Mouse (Mus musculus) G1E (cell line): ENCODE data around the gene Gm4981. TPM values are rescaled to one million over a fixed set of nuclear protein-coding genes. Genes with fewer than 3 reads are reported as not detected.

Experiments
- ATAC-seq: 2 replicates; pipeline ENCODE4 v1.8.0; 2016; ENCODE audit warnings: mild to moderate bottlenecking; ENCODE audit not compliant: insufficient number of reproducible peaks, poor library complexity, low FRiP score, severe bottlenecking; ENCODE audit errors: extremely low read depth
- DNase-seq: peaks from one replicate; pipeline ENCODE4 v3.0.0; 2012; ENCODE audit warnings: low spot score
- H3K27me3 ChIP-seq: 2 replicates; pipeline ENCODE4 v1.6.1; 2012; ENCODE audit warnings: mild to moderate bottlenecking, low read length, inconsistent platforms; ENCODE audit not compliant: insufficient read depth
- H3K36me3 ChIP-seq: replicated peaks from 2 replicates; pipeline ENCODE3; 2012; ENCODE audit warnings: mild to moderate bottlenecking, inconsistent platforms
- H3K4me1 ChIP-seq: 2 replicates; pipeline ENCODE4 v1.6.1; 2012; ENCODE audit warnings: low read depth, low read length, inconsistent platforms, mixed read lengths; ENCODE audit not compliant: insufficient read depth
- H3K4me3 ChIP-seq: 2 replicates; pipeline ENCODE4 v1.5.1; 2012; ENCODE audit warnings: low read depth, mild to moderate bottlenecking, inconsistent platforms, low read length, moderate library complexity, mixed read lengths
- H3K9me3 ChIP-seq: replicated peaks from 2 replicates; pipeline ENCODE4 v1.6.1; 2012; ENCODE audit warnings: inconsistent platforms
- CTCF ChIP-seq: IDR thresholded peaks from 2 replicates; pipeline ENCODE4 v1.5.1; 2012; ENCODE audit warnings: low read depth, low read length, inconsistent platforms, mixed read lengths
- GATA1 ChIP-seq: IDR thresholded peaks from 2 replicates; pipeline ENCODE4 v1.6.1; 2012; ENCODE audit warnings: borderline replicate concordance, low read length, inconsistent platforms, mixed read lengths
- GATA2 ChIP-seq: IDR thresholded peaks from 2 replicates; pipeline ENCODE4 v1.6.1; 2012; ENCODE audit warnings: low read depth, low read length, inconsistent platforms, borderline replicate concordance
- POLR2AphosphoS5 ChIP-seq: IDR thresholded peaks from 2 replicates; pipeline ENCODE4 v1.6.1; 2012; ENCODE audit warnings: low read depth, low read length, inconsistent platforms; ENCODE audit not compliant: insufficient replicate concordance
- TAL1 ChIP-seq: conservative IDR thresholded peaks from 2 replicates; pipeline ENCODE4 v1.6.1; 2012; ENCODE audit warnings: low read depth, low read length, inconsistent platforms, mixed read lengths
- polyA plus RNA-seq: library from polyadenylated mRNA; stranded (reverse); fragments of >175 nt; gene quantifications from 2 replicates; pipeline ENCODE4 v1.2.3, GENCODE M21; 2012
- total RNA-seq, 2 experiments: library from RNA; stranded (forward) in 1 of 2; stranded (reverse) in 1 of 2; fragments of 200-1000 nt in 1 of 2; fragments of >200 nt in 1 of 2; fragmentation: Nextera tagmentation in 1 of 2; gene quantifications; 2 replicates each; pipeline ENCODE4 v1.2.3; 2014 to 2017

The Gm4981 gene
- total and polyA plus RNA-seq, 3 experiments: not detected

DNA sequence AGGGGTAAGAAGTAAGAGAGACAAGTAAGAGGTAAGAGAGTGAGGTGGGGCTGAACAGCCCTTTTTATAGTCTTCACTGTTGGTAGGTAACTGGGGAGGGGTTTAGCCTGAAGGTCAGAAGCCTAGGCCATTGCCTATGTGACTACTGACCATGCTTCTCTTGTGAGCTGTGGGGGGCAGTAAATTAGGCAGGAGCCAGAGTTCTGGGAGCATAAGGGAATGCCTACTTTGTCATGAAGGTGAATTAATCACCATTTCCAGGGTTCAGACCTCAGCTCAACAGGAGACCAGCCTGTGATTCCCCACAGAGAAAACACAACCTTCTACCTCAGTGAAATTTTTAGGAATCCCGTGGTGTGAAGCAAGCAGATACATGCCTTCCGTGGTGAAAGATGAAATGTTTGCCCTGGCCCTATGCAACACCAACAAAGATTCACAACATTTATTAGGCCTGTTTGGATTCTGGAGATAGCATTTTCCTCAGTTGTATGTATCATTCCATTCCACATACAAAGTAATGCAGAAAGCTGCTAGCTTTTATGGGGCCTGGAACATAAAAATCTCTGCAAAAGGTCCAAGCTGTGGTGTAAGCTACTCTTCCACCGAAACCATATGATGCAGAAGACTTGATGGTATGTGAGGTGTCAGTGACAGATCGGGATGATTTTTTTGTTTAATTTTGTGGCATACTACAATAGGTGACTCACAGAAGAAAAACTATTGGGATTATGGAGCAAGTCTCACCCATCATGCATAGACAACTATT lies 29.7 kb downstream of the Gm4981 start:
- H3K9me3 ChIP-seq: no peaks in the 10 kb centered on the region
- no peaks in the 10 kb centered on the region for H3K27me3 ChIP-seq
- ATAC-seq: no peak
- no peaks in the 10 kb centered on the region for H3K36me3 ChIP-seq
- no peak overlapping the region for H3K4me3 ChIP-seq
- TF ChIP-seq POLR2AphosphoS5: no peak
- no peak for TF ChIP-seq GATA1
- TF ChIP-seq TAL1: no peak
- no peak for TF ChIP-seq GATA2
- no peak for TF ChIP-seq CTCF
- H3K4me1 ChIP-seq: no peaks in the 10 kb centered on the region
- DNase-seq: no peak

DNA sequence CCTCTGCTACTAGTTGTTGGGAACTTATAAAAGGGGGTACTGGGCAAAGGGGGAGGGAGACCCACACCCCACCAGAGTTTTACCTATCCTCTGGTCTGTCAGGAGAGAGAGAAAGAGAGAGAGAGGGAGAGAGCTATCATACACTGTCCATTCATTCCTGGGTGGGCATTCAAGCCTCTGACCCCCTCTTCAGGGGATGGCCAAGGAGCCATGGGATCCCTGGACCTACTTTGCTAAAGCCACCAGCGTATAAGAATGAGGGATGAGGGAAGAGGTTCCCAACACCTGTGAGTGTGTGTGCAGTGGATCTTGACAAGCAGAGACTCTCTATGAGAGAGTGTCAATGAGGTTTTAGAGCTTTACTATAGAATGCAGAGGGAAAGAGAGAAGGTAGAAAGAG lies 30.5 kb downstream of the Gm4981 start:
- H3K4me1 ChIP-seq: no peaks in the 10 kb centered on the region
- H3K36me3 ChIP-seq: no peaks in the 10 kb centered on the region
- H3K4me3 ChIP-seq: no peak overlapping the region
- no peak for DNase-seq
- H3K9me3 ChIP-seq: no peaks in the 10 kb centered on the region
- TF ChIP-seq POLR2AphosphoS5: no peak
- ATAC-seq: no peak
- no peaks in the 10 kb centered on the region for H3K27me3 ChIP-seq

Other genes starting within 250 kb of the Gm4981 start
- not detected in 2 replicates for gene AW822073, start 11.8 kb downstream of the Gm4981 start, total RNA-seq (2014; fragmentation: Nextera tagmentation)
- 0.12 and 1.0 TPM in 2 replicates for gene AW822073, start 11.8 kb downstream of the Gm4981 start, total RNA-seq (2017)
- not detected in 2 replicates for gene AW822073, start 11.8 kb downstream of the Gm4981 start, polyA plus RNA-seq
- not detected in 2 replicates for gene Duxf3, start 4.0 kb downstream of the Gm4981 start, total RNA-seq (2014; fragmentation: Nextera tagmentation)
- 0.17 and 1.1 TPM in 2 replicates for gene Duxf3, start 4.0 kb downstream of the Gm4981 start, total RNA-seq (2017)
- 0.06 TPM in 1 of 2 replicates, not detected in the other for gene Duxf3, start 4.0 kb downstream of the Gm4981 start, polyA plus RNA-seq
- gene Gcc2, start 18.8 kb upstream of the Gm4981 start, total RNA-seq (2014; fragmentation: Nextera tagmentation): 31.0 and 44.7 TPM in 2 replicates
- gene Gcc2, start 18.8 kb upstream of the Gm4981 start, total RNA-seq (2017): 22.5 and 28.6 TPM in 2 replicates
- gene Gcc2, start 18.8 kb upstream of the Gm4981 start, polyA plus RNA-seq: 4.5 and 5.7 TPM in 2 replicates
- 81.3 and 85.8 TPM in 2 replicates for gene Lims1, start 86.8 kb upstream of the Gm4981 start, total RNA-seq (2014; fragmentation: Nextera tagmentation)
- gene Lims1, start 86.8 kb upstream of the Gm4981 start, total RNA-seq (2017): 59.3 and 64.7 TPM in 2 replicates
- 1.3 and 1.6 TPM in 2 replicates for gene Lims1, start 86.8 kb upstream of the Gm4981 start, polyA plus RNA-seq
- gene Ranbp2, start 210.2 kb upstream of the Gm4981 start, total RNA-seq (2014; fragmentation: Nextera tagmentation): 141 and 154 TPM in 2 replicates
- 121 and 147 TPM in 2 replicates for gene Ranbp2, start 210.2 kb upstream of the Gm4981 start, total RNA-seq (2017)
- 2.4 and 4.5 TPM in 2 replicates for gene Ranbp2, start 210.2 kb upstream of the Gm4981 start, polyA plus RNA-seq